Mouse (Mus musculus): ENCODE results near the gene Ier2. TPM values are rescaled to one million over a fixed set of nuclear protein-coding genes. Genes with fewer than 3 reads are reported as not detected.

Ier2 gene
- polyA plus RNA-seq, 1 experiment from 2014 or later: 86.9 TPM

Other genes starting within 250 kb of the Ier2 start
- gene Trmt1, start 23.5 kb upstream of the Ier2 start, polyA plus RNA-seq (2014; fragmentation: Nextera tagmentation; extraction: Ambion mirVana): 61.5 and 64.7 TPM in 2 replicates
- gene Nacc1, start 25.0 kb upstream of the Ier2 start, polyA plus RNA-seq (2014; fragmentation: Nextera tagmentation; extraction: Ambion mirVana): 21.0 and 21.1 TPM in 2 replicates
- gene Lyl1, start 38.6 kb upstream of the Ier2 start, polyA plus RNA-seq (2014; fragmentation: Nextera tagmentation; extraction: Ambion mirVana): 4.6 and 5.3 TPM in 2 replicates
- 3.6 and 5.7 TPM in 2 replicates for gene G430095P16Rik, start 60.2 kb upstream of the Ier2 start, polyA plus RNA-seq (2014; fragmentation: Nextera tagmentation; extraction: Ambion mirVana)
- gene Nfix, start 137.5 kb upstream of the Ier2 start, polyA plus RNA-seq (2014; fragmentation: Nextera tagmentation; extraction: Ambion mirVana): 5.9 and 6.8 TPM in 2 replicates
- 3.6 and 3.8 TPM in 2 replicates for gene Dand5, start 160.0 kb upstream of the Ier2 start, polyA plus RNA-seq (2014; fragmentation: Nextera tagmentation; extraction: Ambion mirVana)
- gene Gadd45gip1, start 168.7 kb upstream of the Ier2 start, polyA plus RNA-seq (2014; fragmentation: Nextera tagmentation; extraction: Ambion mirVana): 41.5 and 42.3 TPM in 2 replicates
- 79.6 and 88.2 TPM in 2 replicates for gene Rad23a, start 177.8 kb upstream of the Ier2 start, polyA plus RNA-seq (2014; fragmentation: Nextera tagmentation; extraction: Ambion mirVana)
- gene Calr, start 184.1 kb upstream of the Ier2 start, polyA plus RNA-seq (2014; fragmentation: Nextera tagmentation; extraction: Ambion mirVana): 815 and 826 TPM in 2 replicates
- gene Farsa, start 194.1 kb upstream of the Ier2 start, polyA plus RNA-seq (2014; fragmentation: Nextera tagmentation; extraction: Ambion mirVana): 73.0 and 85.7 TPM in 2 replicates
- 89.2 and 89.9 TPM in 2 replicates for gene Syce2, start 209.3 kb upstream of the Ier2 start, polyA plus RNA-seq (2014; fragmentation: Nextera tagmentation; extraction: Ambion mirVana)
- 40.3 and 40.5 TPM in 2 replicates for gene Gcdh, start 231.1 kb upstream of the Ier2 start, polyA plus RNA-seq (2014; fragmentation: Nextera tagmentation; extraction: Ambion mirVana)
- gene Klf1, start 239.1 kb upstream of the Ier2 start, polyA plus RNA-seq (2014; fragmentation: Nextera tagmentation; extraction: Ambion mirVana): 11.1 and 14.4 TPM in 2 replicates
- 5.5 and 7.2 TPM in 2 replicates for gene Dnase2a, start 245.7 kb upstream of the Ier2 start, polyA plus RNA-seq (2014; fragmentation: Nextera tagmentation; extraction: Ambion mirVana)